Comparison of ENCODE assay signal across 7 mouse cellular contexts in the genomic region with DNA sequence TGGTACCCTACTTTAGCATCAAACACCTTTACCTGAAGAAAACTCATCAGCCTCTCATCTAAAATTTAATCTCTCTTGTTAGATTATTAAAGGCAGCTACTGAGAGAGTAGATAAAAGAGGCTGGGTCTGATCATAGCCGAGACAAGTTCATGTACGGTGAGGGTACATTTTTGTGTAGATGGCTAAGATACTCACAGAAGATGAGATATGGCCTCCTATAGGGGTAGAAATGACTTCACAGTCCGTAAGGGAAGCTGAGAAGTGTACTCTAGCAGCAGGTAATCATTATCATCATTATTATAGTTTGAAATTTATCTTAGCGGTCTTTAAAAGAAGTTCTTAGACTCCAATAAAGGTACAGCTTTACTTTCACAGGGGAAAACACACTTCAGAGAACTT. TPM values are rescaled to one million over a fixed set of nuclear protein-coding genes. Genes with fewer than 3 reads are reported as not detected.
DNase-seq lines count a peak whose midpoint lies in the region; ATAC-seq lines count a peak whose summit lies in the region.

No protein-coding gene starts in this region.

- 66% methylated on average over 4 of the region's 4 CpGs for WGBS in lung, embryonic 15.5 days
- 74% methylated on average over 4 of the region's 4 CpGs for WGBS in forebrain, embryonic 16.5 days
- 76% methylated on average over 4 of the region's 4 CpGs for WGBS in limb, embryonic 12.5 days
- 68% methylated on average over 4 of the region's 4 CpGs for WGBS in neural tube, embryonic 15.5 days

- H3K27me3 ChIP-seq in lung, embryonic 15.5 days: no peaks in the 10 kb centered on the region
- H3K27me3 ChIP-seq in forebrain, embryonic 16.5 days (replicated peaks; ENCODE audit: control insufficient read depth, insufficient read depth, low read length): no peaks in the 10 kb centered on the region; the same call in 1 of the 2 replicates
- H3K27me3 ChIP-seq in limb, embryonic 12.5 days: no peaks in the 10 kb centered on the region
- no peaks in the 10 kb centered on the region for H3K27me3 ChIP-seq in neural tube, embryonic 15.5 days (replicated peaks)

- DNase-seq in lung, adult 18-20 months: no peak
- no peak for DNase-seq in frontal cortex, postnatal 10 days (ENCODE audit: low spot score in 2 of 2)
- no peak for DNase-seq in kidney, postnatal 14 days

- H3K36me3 ChIP-seq in lung, embryonic 15.5 days: peaks cover 6% of the 10 kb centered on the region; the same call in 1 of the 2 replicates
- H3K36me3 ChIP-seq in forebrain, embryonic 16.5 days (ENCODE audit: control insufficient read depth, insufficient read depth): no peaks in the 10 kb centered on the region
- 0 out of 2 replicates have a peak, but pooled peaks cover 7% of the 10 kb centered on the region for H3K36me3 ChIP-seq in limb, embryonic 12.5 days
- H3K36me3 ChIP-seq in neural tube, embryonic 15.5 days: no peaks in the 10 kb centered on the region

- H3K4me2 ChIP-seq in lung, embryonic 15.5 days: peak overlapping the region; percentile 70; the same call in 1 of the 2 replicates
- H3K4me2 ChIP-seq in forebrain, embryonic 16.5 days (ENCODE audit: low read length): peak overlapping the region; percentile 83
- peak overlapping the region; percentile 84 for H3K4me2 ChIP-seq in limb, embryonic 12.5 days
- H3K4me2 ChIP-seq in neural tube, embryonic 15.5 days: peak overlapping the region; percentile 89

- peak overlapping the region; percentile 78 for H3K4me3 ChIP-seq in lung, embryonic 15.5 days
- peak overlapping the region; percentile 77 for H3K4me3 ChIP-seq in forebrain, embryonic 16.5 days (replicated peaks; ENCODE audit: low read length)
- H3K4me3 ChIP-seq in limb, embryonic 12.5 days (replicated peaks): peak overlapping the region; percentile 88
- peak overlapping the region; percentile 89 for H3K4me3 ChIP-seq in neural tube, embryonic 15.5 days (replicated peaks)

- no peaks in the 10 kb centered on the region for H3K9me3 ChIP-seq in lung, embryonic 15.5 days
- H3K9me3 ChIP-seq in forebrain, embryonic 16.5 days (ENCODE audit: control insufficient read depth, low read length): no peaks in the 10 kb centered on the region
- H3K9me3 ChIP-seq in limb, embryonic 12.5 days: no peaks in the 10 kb centered on the region
- H3K9me3 ChIP-seq in neural tube, embryonic 15.5 days (replicated peaks): 0 out of 2 replicates have a peak, but pooled peaks cover 4% of the 10 kb centered on the region

- H3K4me1 ChIP-seq in lung, embryonic 15.5 days: peaks cover 7% of the 10 kb centered on the region
- peaks cover 7% of the 10 kb centered on the region for H3K4me1 ChIP-seq in forebrain, embryonic 16.5 days (replicated peaks; ENCODE audit: control insufficient read depth, insufficient read depth, low read length)
- peaks cover 10% of the 10 kb centered on the region for H3K4me1 ChIP-seq in limb, embryonic 12.5 days (replicated peaks)
- peaks cover 27% of the 10 kb centered on the region for H3K4me1 ChIP-seq in neural tube, embryonic 15.5 days

- no peak overlapping the region for H3K9ac ChIP-seq in lung, embryonic 15.5 days
- no peak overlapping the region for H3K9ac ChIP-seq in forebrain, embryonic 16.5 days (replicated peaks; ENCODE audit: low read depth, low read length)
- H3K9ac ChIP-seq in limb, embryonic 12.5 days (replicated peaks): no peak overlapping the region
- no peak overlapping the region for H3K9ac ChIP-seq in neural tube, embryonic 15.5 days (replicated peaks)

- peak overlapping the region; percentile 30; the same call in 1 of the 2 replicates for H3K27ac ChIP-seq in lung, embryonic 15.5 days
- H3K27ac ChIP-seq in forebrain, embryonic 16.5 days (ENCODE audit: low read length): no peak overlapping the region
- no peak overlapping the region for H3K27ac ChIP-seq in limb, embryonic 12.5 days
- H3K27ac ChIP-seq in neural tube, embryonic 15.5 days (replicated peaks): no peak overlapping the region

- ATAC-seq in lung, embryonic 15.5 days (ENCODE audit: borderline replicate concordance, extremely low read depth, low FRiP score, low TSS enrichment): peak; percentile 9; the same call in 1 of the 2 replicates
- ATAC-seq in forebrain, embryonic 16.5 days: no peak
- ATAC-seq in limb, embryonic 12.5 days (ENCODE audit: insufficient number of reproducible peaks, insufficient read depth, low FRiP score, low TSS enrichment, low read depth): no peak
- peak; percentile 16; the same call in 1 of the 2 replicates for ATAC-seq in neural tube, embryonic 15.5 days (ENCODE audit: low FRiP score)

RNA-seq across cellular contexts. Expression of a gene that starts 0.4 kb away (rescaled TPM):
- 32.2 and 35.7 TPM in 2 replicates for polyA plus RNA-seq in lung, embryonic 15.5 days (2015; fragmentation: Nextera tagmentation; extraction: Ambion mirVana)
- polyA plus RNA-seq in forebrain, embryonic 16.5 days (2015; fragmentation: Nextera tagmentation; extraction: Ambion mirVana): 38.8 and 42.6 TPM in 2 replicates
- 27.8 and 28.2 TPM in 2 replicates for polyA plus RNA-seq in limb, embryonic 12.5 days (2016; fragmentation: Nextera tagmentation; extraction: Ambion mirVana)
- polyA plus RNA-seq in neural tube, embryonic 15.5 days (2015; fragmentation: Nextera tagmentation; extraction: Ambion mirVana): 38.0 and 42.8 TPM in 2 replicates

RNA-seq across cellular contexts. Expression of a gene that starts 10.9 kb away (rescaled TPM):
- polyA plus RNA-seq in lung, embryonic 15.5 days (2015; fragmentation: Nextera tagmentation; extraction: Ambion mirVana): 21.7 and 26.9 TPM in 2 replicates
- 13.1 and 14.3 TPM in 2 replicates for polyA plus RNA-seq in forebrain, embryonic 16.5 days (2015; fragmentation: Nextera tagmentation; extraction: Ambion mirVana)
- 1.2 and 1.4 TPM in 2 replicates for polyA plus RNA-seq in limb, embryonic 12.5 days (2016; fragmentation: Nextera tagmentation; extraction: Ambion mirVana)
- 13.6 and 13.9 TPM in 2 replicates for polyA plus RNA-seq in neural tube, embryonic 15.5 days (2015; fragmentation: Nextera tagmentation; extraction: Ambion mirVana)

RNA-seq across cellular contexts. Expression of a gene that starts 22.8 kb away (rescaled TPM):
- polyA plus RNA-seq in lung, embryonic 15.5 days (2015; fragmentation: Nextera tagmentation; extraction: Ambion mirVana): 21.4 and 24.8 TPM in 2 replicates
- 8.7 and 9.8 TPM in 2 replicates for polyA plus RNA-seq in forebrain, embryonic 16.5 days (2015; fragmentation: Nextera tagmentation; extraction: Ambion mirVana)
- polyA plus RNA-seq in limb, embryonic 12.5 days (2016; fragmentation: Nextera tagmentation; extraction: Ambion mirVana): 14.3 and 16.8 TPM in 2 replicates
- polyA plus RNA-seq in neural tube, embryonic 15.5 days (2015; fragmentation: Nextera tagmentation; extraction: Ambion mirVana): 6.7 and 13.1 TPM in 2 replicates

RNA-seq across cellular contexts. Expression of a gene that starts 29.2 kb away (rescaled TPM):
- polyA plus RNA-seq in lung, embryonic 15.5 days (2015; fragmentation: Nextera tagmentation; extraction: Ambion mirVana): 22.1 and 24.0 TPM in 2 replicates
- 11.1 and 13.6 TPM in 2 replicates for polyA plus RNA-seq in forebrain, embryonic 16.5 days (2015; fragmentation: Nextera tagmentation; extraction: Ambion mirVana)
- 14.5 and 14.7 TPM in 2 replicates for polyA plus RNA-seq in limb, embryonic 12.5 days (2016; fragmentation: Nextera tagmentation; extraction: Ambion mirVana)
- polyA plus RNA-seq in neural tube, embryonic 15.5 days (2015; fragmentation: Nextera tagmentation; extraction: Ambion mirVana): 13.2 and 17.7 TPM in 2 replicates

Comparison
In these comparisons a context has a peak if more than half of its experiments do, and no peak if none do; other contexts are left out.
1. ATAC-seq: peak in lung, embryonic 15.5 days (single experiment) and neural tube, embryonic 15.5 days (single experiment); none in forebrain, embryonic 16.5 days (single experiment) and limb, embryonic 12.5 days (single experiment).
2. Peak in every context shown above with its lines, with median percentiles within 50 percentile points of each other: H3K4me2 ChIP-seq and H3K4me3 ChIP-seq.